Mouse (Mus musculus): ENCODE results near the gene Smpdl3a. TPM values are rescaled to one million over a fixed set of nuclear protein-coding genes. Genes with fewer than 3 reads are reported as not detected.
A peak's percentile ranks its signal among the peaks of the same experiment; 100 is the strongest.

The Smpdl3a gene
- polyA plus RNA-seq, 1 experiment from 2014 or later, result 29.8 TPM

- Histone ChIP-seq H3K4me1 (peaks cover 7% of the 10 kb centered on the region), H3K4me3 (no peak overlapping the region), H3K36me3 (no peaks in the 10 kb centered on the region), H3K9ac (no peak overlapping the region), H3K4me2 (no peak overlapping the region), H3K9me3 (no peaks in the 10 kb centered on the region), H3K27ac (replicated peaks) (no peak overlapping the region), H3K27me3 (replicated peaks) (no peaks in the 10 kb centered on the region)
- 64% methylated on average over 2 of the region's 2 CpGs for WGBS
- ATAC-seq (ENCODE audit: extremely low read depth, insufficient number of reproducible peaks, low FRiP score, low TSS enrichment), result no peak
Measured at GRCm38 (mm10) chr10:57785552-57785951, 8.6 kb upstream of the Smpdl3a start.

DNA sequence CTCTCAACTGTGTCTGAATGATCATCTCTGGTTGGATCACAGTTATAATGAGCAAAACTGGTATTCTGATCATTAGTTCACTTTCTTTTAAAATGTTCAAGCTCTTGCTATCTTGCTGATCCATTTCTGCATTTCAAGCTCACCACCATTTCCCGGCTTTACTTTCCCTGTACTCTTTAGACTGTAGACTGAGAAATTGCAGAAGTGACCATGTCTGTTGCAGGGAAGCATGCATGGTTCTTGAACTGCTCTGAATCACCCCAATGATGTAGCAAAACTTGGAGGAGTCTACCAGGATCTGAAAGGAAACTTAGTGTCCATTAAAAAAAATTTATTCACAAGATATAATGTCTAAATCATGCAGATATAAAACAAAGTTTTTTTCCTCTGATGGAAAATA is 1.2 kb upstream of the Smpdl3a start:
- H3K4me1 ChIP-seq, result peaks cover 9% of the 10 kb centered on the region
- H3K36me3 ChIP-seq, result no peaks in the 10 kb centered on the region
- H3K9ac ChIP-seq, result no peak overlapping the region
- no peak overlapping the region for H3K4me3 ChIP-seq
- no peak for ATAC-seq (ENCODE audit: extremely low read depth, insufficient number of reproducible peaks, low FRiP score, low TSS enrichment)
- H3K27me3 ChIP-seq (replicated peaks), result no peaks in the 10 kb centered on the region
- peaks cover 10% of the 10 kb centered on the region; the same call in 1 of the 2 replicates for H3K9me3 ChIP-seq
- no peak overlapping the region for H3K4me2 ChIP-seq
- H3K27ac ChIP-seq (replicated peaks), result no peak overlapping the region
- 92% methylated on average over 1 of the region's 1 CpGs for WGBS

DNA sequence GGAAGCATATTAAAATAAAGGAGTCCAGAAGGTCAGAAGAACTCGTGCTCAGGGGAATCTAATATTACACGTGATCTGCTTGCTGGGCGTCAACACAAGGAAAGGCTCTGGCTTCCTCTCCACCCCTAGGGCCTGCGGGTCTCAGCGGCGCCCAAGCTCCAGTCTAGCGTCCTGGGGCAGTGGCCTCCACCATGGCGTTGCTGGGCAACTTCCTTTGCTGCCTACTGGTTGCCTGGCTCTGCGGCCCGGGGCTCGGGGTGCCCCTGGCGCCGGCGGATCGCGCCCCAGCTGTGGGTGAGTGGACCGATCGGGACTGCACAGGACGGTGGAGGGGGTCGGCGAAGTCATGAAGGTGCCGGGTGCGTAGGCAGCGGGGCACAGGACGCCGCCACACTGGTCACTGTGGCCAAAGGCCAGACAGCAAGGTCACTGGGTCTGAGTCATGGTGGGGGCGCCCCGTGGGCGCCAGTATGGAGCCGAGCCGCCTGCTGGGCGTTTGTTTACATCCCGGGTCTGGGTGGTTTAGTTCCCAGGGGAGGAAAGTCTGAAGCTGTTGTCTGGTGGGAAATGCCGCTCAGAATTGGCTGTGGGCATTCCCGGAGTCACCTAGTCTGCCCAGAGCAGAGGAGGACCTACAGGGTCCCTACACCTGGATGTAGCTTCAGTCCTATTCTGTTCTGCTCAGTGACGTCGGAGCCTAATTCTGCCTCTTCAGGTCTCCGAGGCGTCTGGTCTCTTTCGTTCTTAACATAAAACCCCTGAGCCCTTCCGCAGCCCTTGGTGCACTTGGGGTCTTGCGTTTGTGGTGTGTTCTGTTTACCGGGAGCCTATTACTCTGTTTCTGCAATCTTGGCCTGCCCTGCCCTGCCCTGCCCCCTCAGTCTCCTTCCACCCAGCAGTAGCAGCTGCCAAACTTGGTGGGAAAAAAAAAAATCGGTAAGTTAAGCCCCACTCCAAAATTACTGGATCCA is 641 bp downstream of the Smpdl3a start:
- peaks cover 10% of the 10 kb centered on the region; the same call in 1 of the 2 replicates for H3K9me3 ChIP-seq
- H3K4me1 ChIP-seq, result peaks cover 9% of the 10 kb centered on the region
- peak; percentile 46 for ATAC-seq (ENCODE audit: extremely low read depth, insufficient number of reproducible peaks, low FRiP score, low TSS enrichment)
- no peaks in the 10 kb centered on the region for H3K27me3 ChIP-seq (replicated peaks)
- peak overlapping the region; percentile 34 for H3K27ac ChIP-seq (replicated peaks)
- WGBS, result under 1% methylated on average over 44 of the region's 44 CpGs
- H3K36me3 ChIP-seq, result no peaks in the 10 kb centered on the region
- peak overlapping the region; percentile 84 for H3K9ac ChIP-seq
- peak overlapping the region; percentile 75 for H3K4me2 ChIP-seq
- peak overlapping the region; percentile 62 for H3K4me3 ChIP-seq

GRCm38 (mm10) chr10:57795542-57795941 is 1.4 kb downstream of the Smpdl3a start:
- peak overlapping the region; percentile 62 for H3K4me3 ChIP-seq
- peak overlapping the region; percentile 84 for H3K9ac ChIP-seq
- peaks cover 9% of the 10 kb centered on the region for H3K4me1 ChIP-seq
- 31% methylated on average over 4 of the region's 4 CpGs for WGBS
- no peaks in the 10 kb centered on the region for H3K27me3 ChIP-seq (replicated peaks)
- ATAC-seq (ENCODE audit: extremely low read depth, insufficient number of reproducible peaks, low FRiP score, low TSS enrichment), result no peak
- peaks cover 10% of the 10 kb centered on the region; the same call in 1 of the 2 replicates for H3K9me3 ChIP-seq
- peak overlapping the region; percentile 75 for H3K4me2 ChIP-seq
- H3K36me3 ChIP-seq, result no peaks in the 10 kb centered on the region
- H3K27ac ChIP-seq (replicated peaks), result peak overlapping the region; percentile 34; the same call in 1 of the 2 replicates

DNA sequence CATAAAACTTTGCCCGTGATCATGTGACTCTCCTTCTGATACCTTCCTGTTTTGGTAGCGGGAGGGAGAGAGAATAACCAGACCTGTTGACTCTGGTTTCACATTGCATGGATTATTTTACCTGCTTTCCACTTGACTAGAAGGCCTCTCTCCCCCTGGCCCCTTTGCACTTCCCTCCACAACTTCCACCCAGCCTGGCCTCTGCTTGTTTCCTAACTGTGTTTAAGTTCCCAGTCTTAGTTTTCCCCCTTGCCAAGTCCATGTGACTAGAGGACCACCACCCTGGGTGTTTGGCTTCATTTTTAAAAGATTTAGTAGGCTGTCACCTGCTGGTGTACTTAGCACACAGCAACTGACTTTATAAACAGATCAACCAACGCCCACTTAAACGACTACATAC is 1.9 kb downstream of the Smpdl3a start:
- Histone ChIP-seq H3K36me3 (no peaks in the 10 kb centered on the region), H3K4me3 (peak overlapping the region; percentile 62), H3K27me3 (replicated peaks) (no peaks in the 10 kb centered on the region), H3K9ac (peak overlapping the region; percentile 84; the same call in 1 of the 2 replicates), H3K4me1 (peaks cover 9% of the 10 kb centered on the region), H3K9me3 (peaks cover 10% of the 10 kb centered on the region; the same call in 1 of the 2 replicates), H3K27ac (replicated peaks) (no peak overlapping the region), H3K4me2 (peak overlapping the region; percentile 75)
- no peak for ATAC-seq (ENCODE audit: extremely low read depth, insufficient number of reproducible peaks, low FRiP score, low TSS enrichment)
- 48% methylated on average over 4 of the region's 4 CpGs for WGBS

DNA sequence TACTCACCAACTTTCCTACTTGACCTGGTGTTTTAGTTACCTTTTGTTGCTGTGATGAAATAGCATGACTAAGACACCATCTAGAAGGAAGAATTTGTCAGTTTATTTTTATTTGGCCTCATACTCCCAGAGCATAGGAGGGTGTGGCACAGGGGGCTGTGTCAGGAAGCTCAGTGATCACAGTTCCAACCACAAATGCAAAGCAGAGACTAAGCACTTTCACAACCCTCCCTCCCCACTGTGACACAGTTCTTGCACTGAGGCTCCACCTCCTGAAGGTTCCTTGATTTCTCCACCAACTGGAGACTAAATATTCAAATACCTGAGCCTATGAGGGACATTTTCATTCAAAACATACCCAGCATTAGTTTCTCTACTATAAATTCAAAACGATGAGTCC is 5.4 kb downstream of the Smpdl3a start:
- no peaks in the 10 kb centered on the region for H3K36me3 ChIP-seq
- H3K4me3 ChIP-seq, result no peak overlapping the region
- H3K27ac ChIP-seq (replicated peaks), result no peak overlapping the region
- peaks cover 9% of the 10 kb centered on the region for H3K4me1 ChIP-seq
- no peak overlapping the region for H3K4me2 ChIP-seq
- no peak overlapping the region for H3K9ac ChIP-seq
- H3K27me3 ChIP-seq (replicated peaks), result no peaks in the 10 kb centered on the region
- H3K9me3 ChIP-seq, result no peaks in the 10 kb centered on the region
- no peak for ATAC-seq (ENCODE audit: extremely low read depth, insufficient number of reproducible peaks, low FRiP score, low TSS enrichment)
- WGBS, result 76% methylated on average over 1 of the region's 1 CpGs

- no peak overlapping the region for H3K9ac ChIP-seq
- H3K36me3 ChIP-seq, result peaks cover 16% of the 10 kb centered on the region
- H3K27me3 ChIP-seq (replicated peaks), result no peaks in the 10 kb centered on the region
- ATAC-seq (ENCODE audit: extremely low read depth, insufficient number of reproducible peaks, low FRiP score, low TSS enrichment), result no peak
- no peak overlapping the region for H3K4me2 ChIP-seq
- no peak overlapping the region for H3K27ac ChIP-seq (replicated peaks)
- 79% methylated on average over 6 of the region's 6 CpGs for WGBS
- no peak overlapping the region for H3K4me3 ChIP-seq
- H3K9me3 ChIP-seq, result no peaks in the 10 kb centered on the region
- no peaks in the 10 kb centered on the region for H3K4me1 ChIP-seq
Measured at GRCm38 (mm10) chr10:57807754-57808153, 13.6 kb downstream of the Smpdl3a start.

DNA sequence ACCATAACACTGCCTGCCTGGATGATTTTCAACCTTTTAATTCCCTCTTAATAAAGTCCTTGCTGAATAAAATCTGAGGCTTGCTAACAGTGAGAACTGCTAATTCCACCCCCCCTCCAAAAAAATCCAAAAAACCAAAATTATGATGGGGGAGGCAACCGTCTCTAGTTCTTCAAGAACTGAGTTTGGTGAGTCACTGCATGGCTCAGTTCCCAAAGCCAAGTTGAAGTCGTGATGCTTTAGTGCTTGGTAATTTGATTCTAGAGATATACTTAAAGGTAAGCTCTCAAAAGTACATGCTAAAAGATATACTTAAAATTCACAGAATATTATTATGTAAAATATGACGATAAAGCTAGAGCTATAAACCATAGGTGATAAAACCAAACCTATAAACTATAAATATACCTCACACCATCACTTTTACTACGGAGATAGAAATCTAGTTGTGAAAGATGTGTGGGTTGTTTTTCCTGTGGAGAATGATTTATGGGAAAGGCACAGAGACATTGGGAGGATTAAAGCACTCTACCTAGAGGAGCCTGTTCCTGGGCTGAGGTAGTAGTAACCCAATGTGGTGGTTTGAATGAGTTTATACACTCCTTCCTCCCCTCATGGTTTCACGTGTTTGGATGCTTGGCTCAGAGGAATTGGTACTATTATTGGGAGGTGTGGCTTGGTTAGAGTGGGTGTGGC is 18.2 kb downstream of the Smpdl3a start:
- H3K4me3 ChIP-seq, result no peak overlapping the region
- H3K9me3 ChIP-seq, result no peaks in the 10 kb centered on the region
- no peaks in the 10 kb centered on the region for H3K27me3 ChIP-seq (replicated peaks)
- WGBS, result 78% methylated on average over 5 of the region's 5 CpGs
- no peak overlapping the region for H3K27ac ChIP-seq (replicated peaks)
- H3K36me3 ChIP-seq, result peaks cover 14% of the 10 kb centered on the region; the same call in 1 of the 2 replicates
- H3K4me1 ChIP-seq, result no peaks in the 10 kb centered on the region
- H3K4me2 ChIP-seq, result no peak overlapping the region
- ATAC-seq (ENCODE audit: extremely low read depth, insufficient number of reproducible peaks, low FRiP score, low TSS enrichment), result no peak
- H3K9ac ChIP-seq, result no peak overlapping the region

DNA sequence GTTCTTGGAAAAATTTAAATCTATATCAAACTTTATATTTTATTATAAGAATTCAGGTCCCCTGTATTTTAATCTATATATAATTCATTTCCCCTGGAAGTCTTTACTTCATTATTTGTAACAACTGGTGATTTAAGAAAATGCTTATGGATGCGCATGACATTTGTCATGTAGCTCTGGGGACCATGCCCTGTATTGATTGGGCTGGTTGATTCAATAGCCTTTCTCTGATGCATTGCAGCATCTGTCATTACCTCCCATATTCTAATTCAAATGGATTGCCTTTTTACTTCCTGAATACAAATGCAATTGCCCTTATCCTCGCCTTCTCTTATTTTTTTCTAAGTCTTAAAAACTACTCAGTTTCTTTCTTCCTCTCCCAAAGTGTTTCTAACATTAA is 20.2 kb downstream of the Smpdl3a start:
- ATAC-seq (ENCODE audit: extremely low read depth, insufficient number of reproducible peaks, low FRiP score, low TSS enrichment), result no peak
- Histone ChIP-seq H3K36me3 (0 out of 2 replicates have a peak, but pooled peaks cover 8% of the 10 kb centered on the region), H3K4me1 (no peaks in the 10 kb centered on the region), H3K9me3 (no peaks in the 10 kb centered on the region), H3K9ac (no peak overlapping the region), H3K4me3 (no peak overlapping the region), H3K4me2 (no peak overlapping the region), H3K27me3 (replicated peaks) (no peaks in the 10 kb centered on the region), H3K27ac (replicated peaks) (no peak overlapping the region)
- 72% methylated on average over 2 of the region's 2 CpGs for WGBS

DNA sequence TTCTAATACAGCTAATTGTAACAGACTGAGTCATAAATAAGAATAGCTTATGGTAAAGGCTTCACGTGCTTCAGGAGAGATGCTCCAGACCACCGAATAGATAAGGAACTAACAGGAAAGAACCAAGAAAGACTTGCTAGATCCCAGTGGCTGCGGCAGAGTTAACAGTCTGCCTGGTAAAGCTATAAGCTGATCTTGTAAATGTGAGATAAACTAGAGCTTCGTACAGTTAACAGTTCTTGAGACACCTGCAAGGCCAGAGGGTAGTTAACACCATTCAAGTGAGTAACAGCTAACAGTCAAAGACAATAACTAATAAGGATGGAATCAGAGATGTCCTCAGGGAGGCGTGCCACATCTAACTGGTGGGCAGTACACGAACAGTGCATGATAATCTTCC is 21.7 kb downstream of the Smpdl3a start:
- ATAC-seq (ENCODE audit: extremely low read depth, insufficient number of reproducible peaks, low FRiP score, low TSS enrichment), result no peak
- 61% methylated on average over 6 of the region's 6 CpGs for WGBS
- H3K27me3 ChIP-seq (replicated peaks), result no peaks in the 10 kb centered on the region
- no peak overlapping the region for H3K4me3 ChIP-seq
- no peak overlapping the region for H3K4me2 ChIP-seq
- no peaks in the 10 kb centered on the region for H3K9me3 ChIP-seq
- 0 out of 2 replicates have a peak, but pooled peaks cover 7% of the 10 kb centered on the region for H3K36me3 ChIP-seq
- no peak overlapping the region for H3K9ac ChIP-seq
- H3K27ac ChIP-seq (replicated peaks), result no peak overlapping the region
- no peaks in the 10 kb centered on the region for H3K4me1 ChIP-seq

- Histone ChIP-seq H3K4me3 (no peak overlapping the region), H3K9me3 (no peaks in the 10 kb centered on the region), H3K4me1 (no peaks in the 10 kb centered on the region), H3K27me3 (replicated peaks) (no peaks in the 10 kb centered on the region), H3K27ac (replicated peaks) (no peak overlapping the region), H3K4me2 (no peak overlapping the region), H3K36me3 (no peaks in the 10 kb centered on the region), H3K9ac (no peak overlapping the region)
- WGBS, result 80% methylated on average over 2 of the region's 2 CpGs
- ATAC-seq (ENCODE audit: extremely low read depth, insufficient number of reproducible peaks, low FRiP score, low TSS enrichment), result no peak
Measured at GRCm38 (mm10) chr10:57819209-57819608, 25.1 kb downstream of the Smpdl3a start.
